Mouse (Mus musculus) thymus, adult 18-20 months (tissue): ENCODE data around the gene Adgrv1.
"Not testable (repeated sequence)": the region's sequence is repeated elsewhere in the genome, so short reads cannot be mapped to it uniquely, and the experiment has no call there.

Experiments
- DNase-seq, 2 experiments: peaks; one replicate each; pipeline ENCODE4 v3.0.0; 2022; ENCODE audit warnings: mixed read lengths in 2 of 2

Gene Adgrv1

DNA sequence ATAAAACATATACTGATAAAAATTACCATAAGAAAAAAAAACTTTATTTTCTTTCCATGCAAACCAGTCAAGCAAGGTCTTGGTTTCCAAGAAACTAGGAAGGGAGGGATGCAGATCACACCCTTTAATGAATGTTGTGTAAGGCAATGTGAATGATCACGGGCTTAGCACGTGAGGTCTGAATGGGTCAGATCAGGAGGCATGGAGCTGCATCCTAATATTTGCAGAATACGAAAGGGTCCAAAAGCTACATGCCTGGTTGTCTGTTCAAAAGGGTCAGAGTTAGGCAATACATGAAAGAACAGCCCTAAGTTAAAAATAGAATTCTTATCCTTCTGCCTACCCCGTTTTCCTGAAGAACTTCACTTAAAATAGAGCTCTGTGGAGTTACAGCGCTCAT is 303.2 kb downstream of the Adgrv1 start:
- DNase-seq, result no peak

DNA sequence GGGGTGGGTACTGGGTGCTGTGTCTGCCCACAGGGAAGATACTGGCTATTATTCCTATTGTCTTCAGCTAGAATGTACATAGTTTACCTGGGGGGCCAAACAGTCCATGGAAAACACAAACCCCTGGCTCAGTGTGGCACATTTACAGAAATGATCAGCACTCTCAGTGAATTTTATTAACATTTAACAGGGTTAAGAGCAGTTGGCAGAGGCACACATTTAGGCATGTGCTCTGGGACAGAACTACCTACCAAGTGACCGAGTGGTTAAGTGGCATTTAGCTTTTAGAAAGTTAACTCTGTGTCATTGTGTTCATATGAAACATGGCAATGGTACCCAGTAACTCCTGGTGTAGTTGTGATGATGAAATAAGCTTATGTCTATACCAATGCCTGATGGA is 304.8 kb downstream of the Adgrv1 start:
- no peak for DNase-seq

DNA sequence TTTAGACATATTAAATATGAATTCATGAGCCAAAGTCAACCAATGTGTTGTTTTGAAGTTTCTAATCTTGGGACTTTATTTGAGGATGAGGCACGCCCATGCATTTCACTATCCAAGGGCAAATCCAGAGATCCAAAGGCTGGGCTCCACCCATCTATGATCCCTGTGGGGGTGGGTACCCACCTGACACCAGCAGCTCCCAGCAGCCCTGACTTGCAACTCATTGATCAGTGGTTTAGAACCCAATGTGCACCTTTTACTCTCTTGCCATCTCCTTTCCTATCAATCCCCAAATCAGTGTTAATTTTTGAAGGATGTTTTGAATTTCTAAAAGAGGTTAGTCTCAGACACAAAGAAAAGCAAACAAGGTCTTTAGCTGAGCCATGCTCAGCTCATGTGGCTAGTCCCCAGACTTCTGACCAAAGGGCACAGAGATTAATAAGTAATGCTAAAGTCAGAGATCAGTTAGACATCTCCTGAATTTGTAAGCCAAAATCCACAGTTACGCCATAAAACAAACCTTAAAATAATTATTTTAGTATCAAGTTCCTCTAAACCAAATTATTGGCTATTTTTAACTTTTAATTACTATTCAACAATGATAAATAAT is 307.2 kb downstream of the Adgrv1 start:
- no peak for DNase-seq

DNA sequence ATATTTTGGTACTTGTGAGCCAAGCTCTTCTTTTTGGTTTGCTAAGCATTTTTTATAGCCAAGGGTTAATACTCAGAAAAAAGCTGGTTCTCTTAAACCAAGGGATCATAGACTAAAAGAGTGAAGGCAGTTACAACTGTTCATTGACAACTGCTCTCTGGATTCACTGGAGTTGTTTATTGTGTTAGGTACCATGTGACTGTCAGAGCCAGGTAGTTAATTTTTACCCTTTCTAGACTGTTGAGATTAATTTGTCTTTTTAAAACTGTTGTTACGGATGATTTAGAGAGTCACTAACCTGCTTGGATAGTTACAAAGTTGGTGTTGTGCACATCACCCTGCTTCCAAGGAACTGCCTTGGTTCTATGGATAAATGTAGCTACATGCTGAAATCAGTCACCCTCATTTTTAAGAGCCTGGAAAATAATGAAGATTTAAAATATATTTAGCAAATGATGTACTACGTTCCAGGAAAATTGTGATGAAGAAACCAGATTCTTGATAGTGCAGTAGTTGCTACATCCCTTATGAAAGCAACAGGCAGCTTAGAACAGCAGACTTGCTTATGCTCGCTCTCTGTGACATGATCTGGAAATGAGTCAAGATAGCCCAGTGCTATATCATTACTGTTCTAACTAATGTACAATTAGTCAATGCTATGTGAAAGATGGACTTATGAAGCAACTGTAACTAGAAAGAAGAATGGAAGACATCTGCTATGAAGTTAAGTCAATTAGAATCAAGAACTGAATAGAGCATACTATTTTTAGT is 309.2 kb downstream of the Adgrv1 start:
- no peak for DNase-seq

DNA sequence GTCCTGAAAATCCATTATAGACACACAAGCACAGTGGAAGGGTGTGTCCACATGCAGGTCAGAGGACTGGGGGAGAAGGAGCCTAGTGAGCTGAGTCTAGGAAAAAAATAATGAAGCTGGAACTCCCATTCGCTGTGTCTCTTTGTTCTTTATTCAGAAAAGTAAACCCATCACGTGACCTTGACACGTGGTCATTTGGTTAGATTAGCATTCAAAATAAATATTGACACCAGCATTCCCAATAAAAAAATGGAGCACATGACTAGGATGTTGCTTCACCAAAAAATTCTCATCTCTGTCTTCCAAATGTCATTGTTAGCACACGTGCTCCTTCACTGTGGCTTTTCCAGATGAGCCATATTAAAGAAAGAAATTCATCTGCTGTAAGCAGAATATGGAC is 316.4 kb downstream of the Adgrv1 start:
- no peak for DNase-seq

DNA sequence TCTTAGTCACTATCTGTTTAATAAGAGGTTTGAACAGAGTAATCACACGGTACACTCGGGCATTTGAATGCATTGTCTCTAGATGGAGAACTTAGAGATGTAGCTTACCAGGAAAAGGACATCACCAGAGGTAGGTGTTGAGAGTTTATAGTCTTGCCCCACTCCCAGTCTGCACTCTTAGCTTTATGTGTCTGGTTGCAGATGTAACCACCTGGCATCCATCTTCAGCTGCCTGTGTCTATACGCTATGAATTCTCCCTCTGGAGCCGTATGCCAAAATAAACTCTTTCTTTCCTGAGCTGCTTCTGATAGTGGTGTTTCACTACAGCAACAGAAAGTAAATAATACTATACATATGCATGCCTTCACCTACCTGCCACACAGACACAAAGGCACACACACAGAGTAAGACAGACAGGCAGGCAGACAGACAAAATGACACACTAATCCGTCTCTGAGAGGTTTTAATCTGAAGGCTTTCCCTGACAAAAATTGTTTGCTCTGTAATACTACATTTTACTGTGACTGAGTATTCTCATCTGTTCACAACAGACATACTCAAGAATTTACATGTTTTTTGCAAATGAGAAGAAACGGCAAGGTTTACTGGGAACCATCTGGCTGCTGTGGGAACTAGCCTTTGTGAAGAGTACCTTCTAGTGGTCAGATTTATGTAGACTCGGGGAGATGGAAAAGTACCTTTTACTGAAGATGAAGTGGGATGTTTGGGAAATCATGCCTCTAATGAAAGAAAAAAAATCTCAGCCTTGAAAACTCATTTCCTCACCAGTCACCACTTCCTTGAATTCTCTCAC is 318.4 kb downstream of the Adgrv1 start:
- no peak for DNase-seq

DNA sequence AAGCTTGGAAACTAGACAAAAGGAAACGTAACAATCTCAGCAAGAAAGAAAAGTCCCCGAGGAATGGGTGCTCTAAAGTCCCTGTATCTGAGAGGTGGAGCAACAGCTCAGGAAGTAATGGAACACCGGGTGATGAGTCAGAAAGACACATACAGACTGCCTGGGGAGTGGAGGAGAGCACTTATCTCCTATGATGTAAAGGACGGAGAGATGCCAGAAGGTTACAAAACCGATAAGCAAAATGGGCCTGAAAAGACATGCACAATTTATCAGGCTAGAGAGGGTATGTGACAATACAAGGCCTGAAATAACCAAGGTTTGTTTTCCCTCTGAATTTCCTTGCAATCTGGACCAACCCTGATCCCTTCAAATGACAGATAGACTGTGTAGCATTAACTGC is 320.8 kb downstream of the Adgrv1 start:
- DNase-seq, result no peak

DNA sequence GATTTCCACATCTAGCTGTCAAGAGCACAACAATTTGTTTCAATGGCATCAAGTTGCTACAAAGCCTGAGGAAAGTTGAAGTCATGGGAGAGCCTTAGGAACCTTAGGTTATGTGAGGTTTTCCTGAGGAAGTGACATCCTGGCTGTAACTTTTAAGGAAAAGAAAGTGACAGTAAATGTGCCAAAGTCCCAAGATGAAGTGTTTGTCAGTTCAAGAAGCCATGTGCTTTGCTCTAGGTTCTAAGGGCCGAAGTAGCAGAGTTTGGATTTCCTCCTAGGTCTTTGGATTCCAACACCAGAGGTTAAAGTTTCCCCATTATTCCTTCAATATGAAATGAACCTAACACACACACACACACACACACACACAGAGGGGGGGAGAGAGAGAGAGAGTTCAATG is 332.1 kb downstream of the Adgrv1 start:
- DNase-seq, result no peak

DNA sequence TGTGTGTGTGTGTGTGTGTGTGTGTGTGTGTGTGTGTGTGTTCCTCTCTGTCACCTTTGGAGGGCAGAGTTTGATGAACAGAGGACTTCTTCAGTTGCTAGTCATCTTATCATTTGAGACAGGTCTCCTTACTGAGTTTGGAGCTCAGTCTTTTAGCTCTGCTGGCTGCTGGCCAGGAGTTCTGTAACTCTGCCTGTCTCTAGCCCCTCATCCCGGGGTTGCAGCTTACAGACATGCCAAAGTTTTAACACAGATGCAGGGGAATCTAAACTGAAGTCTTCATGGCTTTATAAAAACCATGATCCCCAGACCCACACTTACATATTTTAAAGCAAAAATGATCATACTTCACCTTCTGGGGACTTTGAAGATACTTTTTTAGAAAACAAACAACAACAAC is 338.8 kb downstream of the Adgrv1 start:
- no peak for DNase-seq

DNA sequence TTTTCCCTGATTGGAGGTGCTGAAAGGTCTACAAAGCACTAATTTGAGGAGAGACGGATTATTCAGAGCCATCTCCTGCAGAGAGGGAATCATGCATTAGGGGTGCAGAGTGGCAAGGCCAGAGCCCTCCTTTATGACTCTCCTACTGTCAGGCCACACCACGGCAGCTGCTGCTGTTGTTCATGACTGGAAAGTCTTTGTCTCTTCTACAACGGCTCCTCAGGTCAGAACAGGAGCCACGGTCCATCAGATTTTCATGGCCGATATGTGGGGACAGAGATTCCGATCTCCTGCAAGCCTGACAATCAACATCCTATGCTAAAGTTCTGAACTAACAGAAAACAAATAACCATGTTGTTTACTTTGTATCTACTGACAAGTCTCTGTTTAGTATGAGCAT is 350.8 kb downstream of the Adgrv1 start:
- DNase-seq, result no peak

DNA sequence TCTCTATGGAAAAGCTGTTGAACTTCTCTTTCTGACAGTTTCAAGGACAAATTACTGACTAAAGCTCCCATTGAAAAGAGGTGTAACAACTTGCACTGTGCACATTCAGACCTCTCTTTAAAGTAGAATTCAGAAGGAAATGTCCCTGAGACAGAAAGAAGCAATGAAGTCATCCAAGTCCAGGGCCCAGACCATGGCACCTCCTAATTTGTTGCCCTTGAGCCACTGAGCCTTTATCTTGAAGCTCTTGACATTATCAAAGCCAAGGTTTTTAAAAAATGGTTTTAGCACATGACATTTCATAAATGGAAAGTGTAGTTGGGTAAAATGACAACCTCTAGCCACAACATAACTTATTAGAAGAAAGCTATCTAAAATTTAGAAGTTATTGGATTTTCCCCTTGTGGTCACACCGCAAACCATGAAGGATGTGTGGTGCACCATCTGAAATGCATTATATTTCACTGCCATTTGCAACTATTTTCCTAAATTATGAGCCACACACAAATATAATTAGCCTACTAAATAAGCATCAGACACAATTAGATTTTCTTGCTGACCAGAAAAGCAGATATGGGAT is 352.2 kb downstream of the Adgrv1 start:
- DNase-seq, result no peak

DNA sequence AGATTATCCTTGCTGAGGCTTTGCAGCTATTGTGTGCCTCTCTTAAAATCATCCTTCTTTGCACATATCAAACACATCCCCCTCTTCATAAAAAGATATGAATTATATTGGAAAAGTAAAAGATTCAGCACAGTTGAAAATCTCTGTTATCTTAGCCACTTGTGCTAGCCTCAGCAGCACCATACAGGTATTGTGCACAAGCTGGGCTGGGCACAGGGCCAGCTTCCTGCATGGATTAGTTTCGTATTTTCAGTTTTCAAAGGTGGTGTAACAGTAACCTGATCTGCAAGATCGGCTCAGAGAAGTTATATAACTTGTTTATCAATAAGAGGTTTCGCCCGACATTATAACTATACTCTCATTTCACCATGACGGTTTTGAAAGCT is 353.6 kb downstream of the Adgrv1 start:
- DNase-seq, result no peak

DNA sequence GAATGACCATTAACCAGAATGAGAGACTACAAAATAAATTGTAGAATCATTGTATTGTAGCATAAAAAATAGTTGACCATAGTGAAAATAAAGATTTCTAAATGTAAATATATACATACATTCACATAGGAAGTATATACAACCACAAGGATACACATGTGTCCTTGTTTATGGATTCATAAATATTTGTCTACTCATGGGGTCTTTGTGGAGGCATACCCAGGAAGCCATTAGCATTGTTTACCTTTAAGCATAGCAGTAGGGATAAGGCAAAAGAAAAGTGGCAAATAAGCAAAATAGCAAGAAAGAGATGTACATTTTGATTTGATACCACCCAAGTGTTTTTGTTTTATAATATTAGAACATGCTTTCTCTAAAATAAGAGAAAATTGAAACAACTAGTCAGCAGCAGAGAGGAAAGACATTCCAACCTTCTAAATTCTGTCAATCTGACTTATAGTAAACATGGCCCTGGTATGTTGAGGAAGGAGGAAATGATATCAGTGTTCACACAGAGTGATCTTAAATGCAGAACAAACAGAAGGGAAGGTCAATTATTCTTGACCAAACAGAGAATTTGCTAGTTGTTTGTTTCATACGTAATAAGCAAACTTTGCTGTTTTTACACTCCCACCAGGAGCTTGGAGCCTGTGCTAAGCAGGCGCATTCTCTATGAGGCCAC is 354.1 kb downstream of the Adgrv1 start:
- no peak for DNase-seq

DNA sequence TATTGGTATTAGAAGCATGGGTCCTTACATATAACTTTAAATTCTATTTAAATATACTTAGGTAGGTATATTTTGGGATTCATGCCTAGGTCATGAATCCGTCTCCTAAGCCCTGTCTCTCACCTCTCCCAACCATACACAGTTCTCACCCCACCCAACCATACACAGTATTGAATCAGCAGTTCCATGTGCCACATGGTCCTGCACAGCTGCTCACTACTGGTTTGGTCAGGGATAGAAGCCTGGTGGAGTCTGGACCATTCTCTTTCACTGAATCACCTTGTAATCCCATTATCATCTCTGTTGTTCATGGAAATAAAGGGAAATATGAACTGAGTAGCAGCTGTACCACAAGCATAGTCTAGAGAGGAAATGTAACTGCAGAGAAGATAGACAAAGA is 359.1 kb downstream of the Adgrv1 start:
- DNase-seq, result no peak

DNA sequence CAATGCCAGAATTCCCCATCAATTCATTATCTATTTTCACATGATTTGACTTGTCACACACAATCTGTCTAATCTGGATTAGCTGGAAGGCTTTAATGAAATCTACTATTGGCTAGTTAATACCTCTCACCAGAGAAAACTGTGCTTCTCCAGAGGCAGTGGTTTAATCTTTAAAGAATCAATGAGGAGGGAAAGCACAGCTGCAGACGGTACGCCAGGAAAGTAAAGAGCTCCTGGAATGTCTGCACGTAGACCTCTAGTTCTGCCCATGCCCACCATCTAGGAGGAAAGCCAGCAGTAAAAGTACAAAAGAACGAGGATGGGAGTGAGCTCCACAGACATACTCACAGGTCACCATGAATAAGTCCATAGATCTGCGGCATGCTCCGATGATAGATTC is 362.6 kb downstream of the Adgrv1 start:
- DNase-seq, result no peak

DNA sequence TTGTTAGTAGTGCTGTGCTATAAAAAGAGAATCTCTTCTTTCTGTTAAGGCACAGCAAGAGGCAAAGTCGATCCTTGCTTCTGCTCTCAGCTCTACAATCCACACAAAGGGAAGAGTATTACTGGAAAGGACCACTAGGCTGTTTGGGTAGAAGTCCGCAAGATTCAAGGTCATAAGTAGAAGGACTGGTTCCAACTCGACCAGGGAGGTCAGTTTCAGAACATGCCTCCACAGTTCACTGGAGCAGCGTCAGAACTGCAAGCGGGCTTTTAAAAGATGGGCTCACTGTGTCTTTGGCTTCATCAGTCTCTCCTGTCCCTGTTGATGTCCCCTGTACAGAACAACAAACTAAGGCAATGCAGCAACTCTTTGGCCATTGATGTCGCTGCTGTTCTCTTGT is 363.9 kb downstream of the Adgrv1 start:
- DNase-seq, result no peak

DNA sequence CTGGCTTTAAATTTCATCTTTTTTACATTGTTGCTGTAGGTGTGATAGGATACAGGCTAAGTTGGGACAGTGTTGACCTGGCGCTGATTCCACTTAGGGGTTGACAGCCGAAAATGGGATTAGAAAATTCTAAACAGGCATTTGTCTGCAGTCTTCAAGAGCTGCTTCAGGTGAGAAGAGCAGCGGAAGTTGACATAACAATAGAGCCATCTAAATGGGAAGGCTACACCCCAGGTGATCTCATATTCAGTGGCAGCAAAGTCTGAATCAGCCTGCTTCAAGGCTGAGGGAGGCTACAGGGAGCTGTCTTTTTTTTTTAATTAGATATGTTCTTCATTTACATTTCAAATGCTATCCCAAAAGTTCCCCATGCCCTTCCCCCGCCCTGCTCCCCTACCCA is 365.5 kb downstream of the Adgrv1 start:
- DNase-seq, result not testable (repeated sequence)

DNA sequence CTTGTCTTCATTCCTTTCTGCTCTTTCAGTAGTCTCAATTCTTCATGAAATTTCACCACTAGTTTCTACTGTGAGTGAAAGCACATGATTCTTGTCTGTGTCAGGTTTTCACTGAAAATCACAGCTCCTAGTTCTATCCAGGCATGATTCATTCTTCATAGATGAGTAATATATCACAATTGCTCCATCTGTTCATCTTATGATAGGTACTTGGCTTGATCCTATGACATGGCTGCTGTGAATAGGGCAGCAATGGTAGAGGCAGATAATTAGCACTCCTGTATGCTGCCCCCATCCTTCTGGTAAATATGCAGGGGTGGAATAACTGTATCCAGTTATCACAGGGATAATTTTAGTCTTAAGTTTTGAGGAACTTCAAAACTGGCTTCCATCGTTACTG is 368.5 kb downstream of the Adgrv1 start:
- DNase-seq, result no peak

DNA sequence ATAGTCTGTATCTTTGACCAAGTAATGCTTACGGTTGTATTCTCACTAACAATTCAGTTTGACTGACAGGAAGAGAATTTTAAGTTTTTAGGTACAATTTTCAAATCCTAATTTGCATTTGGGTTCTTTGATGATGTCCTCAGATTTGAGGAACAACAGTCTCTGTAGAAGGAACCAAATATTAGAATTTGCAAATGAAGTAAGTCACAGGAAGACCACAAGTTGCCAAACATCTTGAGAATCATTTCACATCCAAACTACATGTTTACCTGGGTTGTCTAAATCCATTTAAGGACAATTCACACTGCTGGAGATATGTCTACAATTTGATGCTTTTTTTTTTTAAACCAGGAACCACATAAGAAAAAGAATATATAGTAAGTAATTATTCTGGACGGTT is 391.8 kb downstream of the Adgrv1 start:
- no peak for DNase-seq

DNA sequence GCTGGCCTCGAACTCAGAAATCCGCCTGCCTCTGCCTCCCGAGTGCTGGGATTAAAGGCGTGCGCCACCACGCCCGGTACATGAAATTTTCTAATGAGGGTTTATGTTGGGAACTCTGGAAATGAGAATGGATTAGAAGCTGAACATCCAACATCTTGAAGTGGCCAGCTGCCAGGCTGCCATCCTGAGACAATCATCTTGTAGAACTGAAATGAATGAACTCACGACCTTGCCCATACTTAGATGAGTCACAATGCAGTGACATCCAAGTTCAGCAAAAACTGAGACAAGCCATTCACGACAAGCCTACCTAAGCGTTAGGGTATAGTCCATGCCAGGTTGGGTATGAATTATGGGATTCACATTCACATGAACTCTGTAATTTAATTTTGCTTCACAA is 393.1 kb downstream of the Adgrv1 start:
- DNase-seq, result no peak

DNA sequence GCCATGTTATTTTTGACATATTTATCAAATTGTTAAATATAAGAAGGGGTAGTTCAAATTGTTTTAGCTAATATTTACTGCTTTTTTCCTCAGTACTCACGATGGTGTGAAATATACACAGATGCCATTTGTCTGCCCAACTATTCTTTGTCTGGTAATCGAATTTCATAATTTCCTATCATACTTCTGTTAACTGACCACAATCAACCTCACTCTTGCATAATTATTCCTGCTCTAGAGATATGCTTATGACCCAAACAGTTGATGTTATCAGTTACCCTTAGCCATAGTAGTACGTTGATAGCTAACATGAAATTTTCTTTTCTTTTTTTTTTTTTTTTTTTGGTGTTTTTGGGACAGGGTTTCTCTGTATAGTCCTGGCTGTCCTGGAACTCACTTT is 393.5 kb downstream of the Adgrv1 start:
- DNase-seq, result no peak

DNA sequence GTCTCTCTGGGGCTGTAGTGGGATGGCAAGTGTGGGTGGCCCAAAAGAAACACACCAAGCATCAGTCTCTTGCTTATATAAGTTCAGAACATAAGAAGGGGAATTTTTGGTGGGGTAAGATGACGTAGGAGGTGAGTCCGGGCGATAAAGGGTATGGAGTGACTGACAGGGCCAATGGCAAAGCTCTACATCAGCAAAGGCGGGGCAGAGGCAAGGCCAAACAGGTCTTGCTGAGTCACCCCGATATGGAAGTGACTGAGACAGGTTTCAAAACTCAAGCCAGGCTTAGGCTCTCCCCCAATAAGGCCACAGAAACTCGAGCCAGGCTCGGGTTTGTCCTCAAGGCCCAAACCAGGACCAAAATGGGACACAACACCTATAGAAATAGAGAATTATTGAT is 394.1 kb downstream of the Adgrv1 start:
- no peak for DNase-seq

DNA sequence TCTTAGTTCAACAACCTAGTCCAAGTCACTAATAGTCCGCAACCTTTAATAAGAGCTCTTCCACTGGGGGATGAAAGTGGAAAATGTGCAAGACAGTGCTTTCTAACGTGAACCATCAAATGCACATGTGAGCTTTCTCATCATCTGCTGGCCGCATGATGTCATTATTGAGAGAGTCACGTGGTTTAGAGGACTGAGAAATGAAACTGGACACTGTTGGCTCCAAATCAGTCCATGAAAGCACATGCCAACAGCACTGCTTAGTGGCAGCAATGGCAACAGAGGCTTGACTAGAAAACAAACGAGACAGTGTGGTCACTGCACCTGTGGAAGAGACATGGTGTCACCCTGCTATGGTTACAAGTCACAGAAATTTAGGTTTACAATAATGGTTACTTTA is 395.0 kb downstream of the Adgrv1 start:
- no peak for DNase-seq
